Mouse (Mus musculus): ENCODE results near the gene Cpn2. TPM values are rescaled to one million over a fixed set of nuclear protein-coding genes. Genes with fewer than 3 reads are reported as not detected.

Gene Cpn2
- polyA plus RNA-seq, 1 experiment from 2014 or later: 10.9 TPM

DNA sequence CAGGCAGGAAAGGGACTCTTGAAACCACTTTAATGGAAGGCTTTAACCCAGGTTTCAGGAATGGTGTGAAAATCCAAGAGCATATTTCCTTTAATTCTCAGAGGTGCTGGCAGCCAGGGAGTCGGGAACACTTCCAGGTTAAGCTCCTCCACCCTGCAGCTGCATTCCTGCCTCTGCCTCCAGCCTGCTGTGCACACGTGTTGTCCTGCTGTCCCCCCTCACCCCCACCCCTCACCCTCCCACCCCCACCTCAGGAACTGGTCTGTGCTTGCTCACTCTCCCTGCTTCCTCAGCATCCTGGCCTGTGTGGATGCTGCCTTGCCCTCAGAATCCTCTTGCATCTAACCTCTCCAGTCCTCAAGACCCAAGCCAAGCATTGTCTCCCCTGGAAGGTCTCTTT lies 25.7 kb downstream of the Cpn2 start:
- no peaks in the 10 kb centered on the region for H3K9me3 ChIP-seq (ENCODE audit: low read length)
- H3K27me3 ChIP-seq (ENCODE audit: insufficient read depth, low read length): no peaks in the 10 kb centered on the region
- no peak overlapping the region for H3K9ac ChIP-seq (replicated peaks)
- 38% methylated on average over 2 of the region's 2 CpGs for WGBS (ENCODE audit: insufficient replicate concordance)
- H3K27ac ChIP-seq (ENCODE audit: low read depth): no peak overlapping the region
- ATAC-seq (no peak), DNase-seq (no peak)
- H3K4me2 ChIP-seq (ENCODE audit: low read depth, low read length): no peak overlapping the region
- H3K36me3 ChIP-seq (replicated peaks; ENCODE audit: insufficient read depth, low read length): no peaks in the 10 kb centered on the region
- H3K4me1 ChIP-seq (ENCODE audit: insufficient read depth): peaks cover 1% of the 10 kb centered on the region; the same call in 1 of the 2 replicates
- TF ChIP-seq CTCF (IDR thresholded peaks at IDR 0.05; ENCODE audit: low read depth): no peak
- TF ChIP-seq EP300 (IDR thresholded peaks at IDR 0.05; ENCODE audit: low read depth): no peak
- H3K4me3 ChIP-seq (ENCODE audit: low read depth, low read length): no peak overlapping the region

DNA sequence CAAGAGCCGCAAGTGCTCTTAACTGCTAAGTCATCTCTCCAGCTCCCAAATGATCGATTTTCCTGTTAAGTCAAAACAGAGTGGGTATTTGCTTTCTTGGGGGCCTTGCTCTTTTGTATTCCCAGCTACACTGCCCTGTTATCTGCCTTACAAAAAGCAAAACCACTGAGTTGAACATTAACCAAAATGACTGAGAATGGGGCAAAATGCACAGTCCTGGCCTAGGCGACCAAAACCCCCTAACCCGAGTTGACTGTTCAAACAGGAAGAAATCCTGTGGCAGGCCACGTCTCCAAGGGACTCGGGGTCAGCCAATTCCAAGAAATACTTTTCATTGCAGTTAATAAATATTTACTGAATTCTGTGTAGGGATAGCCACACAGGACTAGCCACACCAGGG lies 28.5 kb downstream of the Cpn2 start:
- H3K27ac ChIP-seq (ENCODE audit: low read depth): peak overlapping the region; percentile 70; the same call in 1 of the 2 replicates
- H3K4me1 ChIP-seq (ENCODE audit: insufficient read depth): peaks cover 3% of the 10 kb centered on the region; the same call in 1 of the 2 replicates
- 43% methylated on average over 6 of the region's 6 CpGs for WGBS (ENCODE audit: insufficient replicate concordance)
- 0 out of 2 replicates have a peak overlapping the region, but pooled peaks have one; percentile 8 for H3K4me2 ChIP-seq (ENCODE audit: low read depth, low read length)
- H3K36me3 ChIP-seq (replicated peaks; ENCODE audit: insufficient read depth, low read length): no peaks in the 10 kb centered on the region
- no peaks in the 10 kb centered on the region for H3K9me3 ChIP-seq (ENCODE audit: low read length)
- no peak overlapping the region for H3K9ac ChIP-seq (replicated peaks)
- DNase-seq (no peak), ATAC-seq (peak; percentile 64)
- 0 out of 2 replicates have a peak, but pooled peaks cover 5% of the 10 kb centered on the region for H3K27me3 ChIP-seq (ENCODE audit: insufficient read depth, low read length)
- H3K4me3 ChIP-seq (ENCODE audit: low read depth, low read length): no peak overlapping the region
- TF ChIP-seq EP300 (IDR thresholded peaks at IDR 0.05; ENCODE audit: low read depth): no peak
- TF ChIP-seq CTCF (IDR thresholded peaks at IDR 0.05; ENCODE audit: low read depth): no peak

DNA sequence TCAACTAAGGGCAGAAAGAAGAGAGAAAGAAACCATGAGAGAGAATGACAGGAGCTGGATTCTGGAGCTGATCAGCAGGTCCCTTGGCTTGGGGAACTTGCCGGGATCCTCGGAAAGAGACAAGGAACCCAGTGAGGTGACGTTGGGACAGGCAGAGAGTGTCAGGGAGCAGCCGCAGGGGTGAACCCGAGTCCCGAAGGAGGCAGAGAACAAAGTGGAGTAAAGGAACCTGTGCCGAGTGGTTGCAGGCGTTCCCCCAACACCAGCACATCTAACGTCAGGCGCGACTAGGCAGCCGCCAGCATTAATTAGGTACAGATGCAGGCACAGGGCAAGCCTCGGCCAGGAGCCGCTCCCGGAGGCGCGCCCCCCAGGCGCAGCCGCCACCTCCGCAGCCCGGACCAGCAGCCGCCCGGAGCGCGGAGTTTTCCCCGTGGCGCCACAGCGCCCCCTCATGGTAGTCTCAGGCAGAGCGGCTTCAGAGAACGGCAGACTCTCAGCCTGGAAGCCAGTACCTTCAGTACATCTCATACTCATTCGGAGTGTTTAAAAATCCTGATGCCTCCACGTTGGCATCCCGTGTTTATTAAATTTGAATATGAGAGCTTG lies 31.1 kb downstream of the Cpn2 start:
- WGBS (ENCODE audit: insufficient replicate concordance): under 1% methylated on average over 32 of the region's 33 CpGs
- H3K4me1 ChIP-seq (ENCODE audit: insufficient read depth): peaks cover 3% of the 10 kb centered on the region
- peak overlapping the region; percentile 23 for H3K9ac ChIP-seq (replicated peaks)
- H3K27me3 ChIP-seq (ENCODE audit: insufficient read depth, low read length): 0 out of 2 replicates have a peak, but pooled peaks cover 5% of the 10 kb centered on the region
- no peak overlapping the region for H3K27ac ChIP-seq (ENCODE audit: low read depth)
- no peaks in the 10 kb centered on the region for H3K36me3 ChIP-seq (replicated peaks; ENCODE audit: insufficient read depth, low read length)
- H3K4me2 ChIP-seq (ENCODE audit: low read depth, low read length): peak overlapping the region; percentile 79
- DNase-seq (peak; percentile 87), ATAC-seq (peak; percentile 62)
- no peaks in the 10 kb centered on the region for H3K9me3 ChIP-seq (ENCODE audit: low read length)
- TF ChIP-seq EP300 (IDR thresholded peaks at IDR 0.05; ENCODE audit: low read depth): no peak
- TF ChIP-seq CTCF (IDR thresholded peaks at IDR 0.05; ENCODE audit: low read depth): peak; percentile 91
- peak overlapping the region; percentile 43 for H3K4me3 ChIP-seq (ENCODE audit: low read depth, low read length)

DNA sequence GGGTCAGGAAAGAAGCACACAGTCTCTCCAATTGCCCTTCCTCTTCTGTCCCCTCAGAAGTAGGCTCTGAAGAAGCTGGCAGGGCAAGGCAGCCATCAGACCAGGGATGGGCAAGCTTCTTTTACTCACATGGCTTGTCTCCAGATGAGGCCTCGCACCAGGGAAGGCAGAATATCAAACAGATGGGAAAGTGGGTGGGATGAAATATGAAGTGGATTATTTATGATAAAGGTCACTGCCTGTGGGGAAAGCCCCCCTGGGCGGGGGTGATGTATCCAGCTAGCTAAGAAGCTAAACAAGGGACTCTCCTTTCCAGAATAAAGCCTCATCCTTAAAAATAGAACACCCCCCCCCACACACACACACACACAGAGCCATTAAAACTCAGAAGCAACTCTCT lies 31.7 kb downstream of the Cpn2 start:
- H3K4me1 ChIP-seq (ENCODE audit: insufficient read depth): peaks cover 3% of the 10 kb centered on the region
- H3K4me2 ChIP-seq (ENCODE audit: low read depth, low read length): peak overlapping the region; percentile 79; the same call in 1 of the 2 replicates
- H3K27me3 ChIP-seq (ENCODE audit: insufficient read depth, low read length): 0 out of 2 replicates have a peak, but pooled peaks cover 5% of the 10 kb centered on the region
- no peaks in the 10 kb centered on the region for H3K9me3 ChIP-seq (ENCODE audit: low read length)
- no peak for DNase-seq
- WGBS (ENCODE audit: insufficient replicate concordance): 58% methylated on average over 2 of the region's 2 CpGs
- H3K4me3 ChIP-seq (ENCODE audit: low read depth, low read length): no peak overlapping the region
- no peak for ATAC-seq
- no peak overlapping the region for H3K27ac ChIP-seq (ENCODE audit: low read depth)
- no peaks in the 10 kb centered on the region for H3K36me3 ChIP-seq (replicated peaks; ENCODE audit: insufficient read depth, low read length)
- TF ChIP-seq CTCF (IDR thresholded peaks at IDR 0.05; ENCODE audit: low read depth) (no peak), EP300 (IDR thresholded peaks at IDR 0.05; ENCODE audit: low read depth) (no peak)
- H3K9ac ChIP-seq (replicated peaks): no peak overlapping the region; the same call in 1 of the 2 replicates

DNA sequence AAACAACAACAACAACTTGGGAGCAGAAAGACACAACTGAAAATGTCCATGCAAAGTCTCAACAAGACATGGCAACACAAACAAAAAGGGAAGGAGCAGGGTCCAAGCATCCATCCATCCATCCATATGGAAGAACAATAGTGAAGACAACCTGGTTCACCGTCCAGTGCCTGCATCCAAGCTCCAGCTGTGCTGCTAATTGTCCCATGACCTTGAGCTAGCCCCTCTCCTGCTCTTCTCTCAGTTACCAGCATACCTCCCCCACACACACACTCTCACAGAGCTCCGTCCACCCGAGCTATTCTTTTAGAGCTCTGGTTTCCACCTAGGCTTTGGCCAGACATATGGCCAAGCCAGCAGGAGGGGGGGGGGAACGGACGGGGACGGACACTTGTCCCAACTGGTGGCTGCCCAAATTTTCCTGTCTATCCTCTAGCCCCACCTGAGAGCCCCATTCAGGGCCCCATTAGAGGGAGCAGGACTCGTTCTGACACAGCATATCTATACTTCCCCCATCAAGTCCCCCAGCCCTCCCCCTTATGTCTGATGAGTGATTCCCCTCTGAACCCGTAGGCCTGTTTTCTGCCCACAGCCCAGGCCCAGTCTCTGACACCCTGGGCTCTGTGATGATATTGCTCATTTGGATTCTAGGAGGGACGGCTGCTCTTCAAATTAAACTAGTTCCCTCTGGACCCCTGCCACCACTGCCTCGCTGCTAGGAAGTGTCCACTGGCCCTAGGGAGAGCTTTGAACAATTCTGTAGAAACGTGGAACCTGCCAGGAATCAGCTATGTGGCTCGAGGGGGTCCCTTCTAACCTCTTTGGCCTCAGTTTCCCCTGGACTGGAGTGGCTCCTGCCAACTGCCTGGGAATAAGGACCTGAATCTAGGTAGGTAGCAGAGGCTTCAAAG lies 32.4 kb downstream of the Cpn2 start:
- H3K4me3 ChIP-seq (ENCODE audit: low read depth, low read length): no peak overlapping the region
- H3K27me3 ChIP-seq (ENCODE audit: insufficient read depth, low read length): 0 out of 2 replicates have a peak, but pooled peaks cover 5% of the 10 kb centered on the region
- TF ChIP-seq EP300 (IDR thresholded peaks at IDR 0.05; ENCODE audit: low read depth) (no peak), CTCF (IDR thresholded peaks at IDR 0.05; ENCODE audit: low read depth) (no peak)
- ATAC-seq (no peak), DNase-seq (no peak)
- H3K9me3 ChIP-seq (ENCODE audit: low read length): no peaks in the 10 kb centered on the region
- no peak overlapping the region for H3K27ac ChIP-seq (ENCODE audit: low read depth)
- H3K4me1 ChIP-seq (ENCODE audit: insufficient read depth): peaks cover 3% of the 10 kb centered on the region
- H3K4me2 ChIP-seq (ENCODE audit: low read depth, low read length): no peak overlapping the region
- 56% methylated on average over 12 of the region's 12 CpGs for WGBS (ENCODE audit: insufficient replicate concordance)
- no peaks in the 10 kb centered on the region for H3K36me3 ChIP-seq (replicated peaks; ENCODE audit: insufficient read depth, low read length)
- H3K9ac ChIP-seq (replicated peaks): no peak overlapping the region

DNA sequence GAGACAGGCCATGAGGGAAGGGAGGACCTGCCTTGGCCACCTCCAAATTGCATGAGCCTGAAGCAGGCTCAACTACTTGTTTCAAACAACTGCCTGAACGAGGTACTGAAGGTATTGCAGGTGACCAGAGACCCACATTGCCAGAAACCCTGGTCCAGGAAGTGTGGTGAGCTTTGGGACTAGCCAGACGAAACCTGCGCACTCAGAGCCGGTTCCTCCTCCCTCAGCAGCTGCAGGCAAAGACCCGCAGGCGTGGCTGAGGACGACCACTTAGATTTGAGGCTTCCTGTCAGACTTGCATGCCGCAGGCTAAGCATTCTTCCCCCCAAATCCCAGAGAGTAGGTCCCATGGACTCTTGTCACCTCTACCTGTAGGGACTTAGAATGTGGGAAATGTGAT lies 33.2 kb downstream of the Cpn2 start:
- no peak overlapping the region for H3K4me3 ChIP-seq (ENCODE audit: low read depth, low read length)
- H3K9me3 ChIP-seq (ENCODE audit: low read length): no peaks in the 10 kb centered on the region
- DNase-seq (no peak), ATAC-seq (no peak)
- H3K4me2 ChIP-seq (ENCODE audit: low read depth, low read length): no peak overlapping the region
- no peak overlapping the region for H3K27ac ChIP-seq (ENCODE audit: low read depth)
- H3K36me3 ChIP-seq (replicated peaks; ENCODE audit: insufficient read depth, low read length): no peaks in the 10 kb centered on the region
- TF ChIP-seq EP300 (IDR thresholded peaks at IDR 0.05; ENCODE audit: low read depth): no peak
- TF ChIP-seq CTCF (IDR thresholded peaks at IDR 0.05; ENCODE audit: low read depth): no peak
- WGBS (ENCODE audit: insufficient replicate concordance): 23% methylated on average over 8 of the region's 8 CpGs
- H3K4me1 ChIP-seq (ENCODE audit: insufficient read depth): peaks cover 3% of the 10 kb centered on the region
- no peak overlapping the region for H3K9ac ChIP-seq (replicated peaks)
- 0 out of 2 replicates have a peak, but pooled peaks cover 5% of the 10 kb centered on the region for H3K27me3 ChIP-seq (ENCODE audit: insufficient read depth, low read length)

All from liver, postnatal 0 days (tissue).